ENCODE assay signal across 9 mouse cellular contexts in the genomic region with DNA sequence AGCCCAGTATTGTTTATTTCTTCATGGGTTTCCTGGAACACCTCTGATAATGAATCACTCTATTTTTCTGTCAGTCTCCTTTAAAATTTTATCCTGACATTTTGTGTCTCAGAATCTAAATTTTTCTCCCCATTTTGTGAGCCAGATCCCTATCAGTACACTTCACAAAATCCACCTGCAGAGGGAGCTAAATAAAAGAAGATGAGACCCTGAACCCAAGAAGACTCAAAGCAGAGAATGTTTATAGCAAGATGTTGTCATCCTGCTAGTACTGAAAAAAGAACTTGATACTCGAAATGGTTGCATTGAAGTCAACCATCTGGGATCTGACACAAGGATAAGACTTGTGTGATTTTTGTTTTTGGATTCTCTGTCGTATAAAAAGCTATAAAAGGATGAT. TPM values are rescaled to one million over a fixed set of nuclear protein-coding genes. Genes with fewer than 3 reads are reported as not detected.
DNase-seq lines count a peak whose midpoint lies in the region; ATAC-seq and TF ChIP-seq lines count a peak whose summit lies in the region.
"Had no signal": no experiment of that assay in that cellular context is flagged by ENCODE, and none has a peak within 500 bp of the region (broad histone marks: within the 10 kb centered on the region; RNA-seq: fewer than 3 reads in every experiment).

No protein-coding gene starts in this region.

- no peak overlapping the region for H3K9ac ChIP-seq in intestine, postnatal 0 days (ENCODE audit: low read depth, low read length)
- H3K9ac ChIP-seq in intestine, embryonic 16.5 days (ENCODE audit: low read depth, low read length): no peak overlapping the region
- H3K9ac ChIP-seq: liver, embryonic 15.5 days had no signal

- DNase-seq in 416B (ENCODE audit: low read depth): peak; percentile 72
- DNase-seq in CD4-positive helper T cell, adult 2 months (ENCODE audit: low read depth, low spot score): peak; percentile 23
- DNase-seq in embryo, embryonic 11 days: peak; percentile 71
- DNase-seq in urinary bladder, postnatal 14 days (ENCODE audit: low spot score): no peak
- DNase-seq in midbrain, embryonic 10.5 days (ENCODE audit: low spot score): no peak
- DNase-seq: heart, postnatal 36 days had no signal

- ATAC-seq in intestine, postnatal 0 days: no peak
- no peak for ATAC-seq in intestine, embryonic 16.5 days

- peak; percentile 63 for TF ChIP-seq CTCF in intestine, postnatal 0 days (IDR thresholded peaks at IDR 0.05; ENCODE audit: low read depth)

- no peak overlapping the region for H3K27ac ChIP-seq in intestine, postnatal 0 days (ENCODE audit: low read depth, low read length)
- no peak overlapping the region for H3K27ac ChIP-seq in intestine, embryonic 16.5 days (ENCODE audit: low read length)
- H3K27ac ChIP-seq in midbrain, embryonic 10.5 days (replicated peaks): no peak overlapping the region
- H3K27ac ChIP-seq: liver, embryonic 15.5 days had no signal

- no peaks in the 10 kb centered on the region for H3K4me1 ChIP-seq in intestine, postnatal 0 days (replicated peaks; ENCODE audit: control insufficient read depth, insufficient read depth, low read length)
- H3K4me1 ChIP-seq in intestine, embryonic 16.5 days (ENCODE audit: control insufficient read depth, insufficient read depth, low read length): no peaks in the 10 kb centered on the region
- peaks cover 6% of the 10 kb centered on the region; the same call in 1 of the 2 replicates for H3K4me1 ChIP-seq in midbrain, embryonic 10.5 days

- H3K9me3 ChIP-seq in intestine, postnatal 0 days (ENCODE audit: control insufficient read depth): no peaks in the 10 kb centered on the region
- no peaks in the 10 kb centered on the region for H3K9me3 ChIP-seq in intestine, embryonic 16.5 days (ENCODE audit: control insufficient read depth, low read length)
- H3K9me3 ChIP-seq in midbrain, embryonic 10.5 days (replicated peaks): no peaks in the 10 kb centered on the region
- H3K9me3 ChIP-seq: liver, embryonic 15.5 days had no signal

- no peak overlapping the region for H3K4me3 ChIP-seq in intestine, postnatal 0 days (ENCODE audit: low read depth, low read length)
- H3K4me3 ChIP-seq in intestine, embryonic 16.5 days (ENCODE audit: low read length): no peak overlapping the region
- H3K4me3 ChIP-seq in midbrain, embryonic 10.5 days: no peak overlapping the region
- H3K4me3 ChIP-seq: liver, embryonic 15.5 days had no signal

- no peaks in the 10 kb centered on the region for H3K36me3 ChIP-seq in intestine, postnatal 0 days (ENCODE audit: control insufficient read depth, insufficient read depth)
- no peaks in the 10 kb centered on the region for H3K36me3 ChIP-seq in intestine, embryonic 16.5 days (ENCODE audit: control insufficient read depth, insufficient read depth, low read length)
- peaks cover 8% of the 10 kb centered on the region for H3K36me3 ChIP-seq in midbrain, embryonic 10.5 days
- H3K36me3 ChIP-seq: liver, embryonic 15.5 days had no signal

- 39% methylated on average over 2 of the region's 2 CpGs for WGBS in intestine, postnatal 0 days
- 35% methylated on average over 2 of the region's 2 CpGs for WGBS in intestine, embryonic 16.5 days
- WGBS in midbrain, embryonic 10.5 days: 46% methylated on average over 2 of the region's 2 CpGs

- no peak overlapping the region for H3K4me2 ChIP-seq in intestine, postnatal 0 days (replicated peaks; ENCODE audit: low read depth)
- no peak overlapping the region for H3K4me2 ChIP-seq in intestine, embryonic 16.5 days (ENCODE audit: low read depth, low read length)
- H3K4me2 ChIP-seq: liver, embryonic 15.5 days had no signal

- no peaks in the 10 kb centered on the region for H3K27me3 ChIP-seq in intestine, postnatal 0 days (replicated peaks; ENCODE audit: control insufficient read depth, insufficient read depth, low read length)
- H3K27me3 ChIP-seq in intestine, embryonic 16.5 days (replicated peaks; ENCODE audit: control insufficient read depth, insufficient read depth, low read length): no peaks in the 10 kb centered on the region
- no peaks in the 10 kb centered on the region for H3K27me3 ChIP-seq in midbrain, embryonic 10.5 days (ENCODE audit: low read depth, poor library complexity, severe bottlenecking)
- H3K27me3 ChIP-seq: liver, embryonic 15.5 days had no signal

RNA-seq across cellular contexts. Expression of gene Spag9, which starts 40.1 kb away (rescaled TPM):
- polyA plus RNA-seq in intestine, postnatal 0 days (2015; fragmentation: Nextera tagmentation; extraction: Ambion mirVana): 64.1 and 72.3 TPM in 2 replicates
- 17.8 and 23.4 TPM in 2 replicates for polyA plus RNA-seq in intestine, embryonic 16.5 days (2015; fragmentation: Nextera tagmentation; extraction: Ambion mirVana)
- 61.9 and 81.6 TPM in 2 replicates for polyA plus RNA-seq in midbrain, embryonic 10.5 days (2016; fragmentation: Nextera tagmentation; extraction: Ambion mirVana)

Comparison
In these comparisons a context has a peak if more than half of its experiments do, and no peak if none do; other contexts are left out.
1. DNase-seq: peak in 416B (single experiment), CD4-positive helper T cell, adult 2 months (single experiment) and embryo, embryonic 11 days (single experiment); none in urinary bladder, postnatal 14 days (single experiment) and midbrain, embryonic 10.5 days (single experiment).